Mouse (Mus musculus) small intestine, adult 2 months (tissue): Measurements from ENCODE around the gene Fth1.

ENCODE experiments used
- CTCF ChIP-seq: fragments of 200-500 bp; IDR thresholded peaks from 2 replicates; pipeline ENCODE4 v1.5.1; 2012; ENCODE audit warnings: low read depth, mild to moderate bottlenecking, control low read depth, inconsistent platforms, low read length, moderate library complexity, mixed read lengths; ENCODE audit not compliant: insufficient replicate concordance, insufficient read length; ENCODE audit errors: extremely low read depth
- POLR2A ChIP-seq: fragments of 200-500 bp; IDR thresholded peaks from 2 replicates; pipeline ENCODE4 v1.6.1; 2012; ENCODE audit warnings: low read depth, mild to moderate bottlenecking, control low read depth, inconsistent platforms, low read length, moderate library complexity

DNA sequence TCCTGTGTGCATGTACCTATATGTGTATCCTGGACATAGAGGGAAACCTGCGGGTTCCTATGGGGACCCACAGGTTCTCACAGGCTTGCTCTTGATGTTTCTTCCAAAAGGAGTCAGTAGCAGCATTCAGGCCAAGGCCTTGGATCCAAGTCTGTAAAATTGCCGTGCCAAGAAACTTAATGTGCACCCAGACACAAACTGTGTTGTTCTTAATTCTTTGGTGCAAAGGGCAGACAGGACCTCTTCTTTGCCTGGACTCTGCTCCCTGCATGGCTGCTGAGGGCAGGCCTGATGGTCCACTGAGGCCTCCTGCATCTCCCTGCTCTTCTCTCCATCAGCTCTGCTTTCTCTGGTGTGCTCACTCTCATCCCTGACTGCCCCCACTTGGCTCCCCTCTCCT is 49.3 kb downstream of the Fth1 start:
- TF ChIP-seq CTCF (no peak), POLR2A (no peak)
